Mouse (Mus musculus): ENCODE results near the gene Chchd1. TPM values are rescaled to one million over a fixed set of nuclear protein-coding genes. Genes with fewer than 3 reads are reported as not detected.

Gene Chchd1
- polyA plus RNA-seq, 1 experiment from 2014 or later: 89.3 TPM

DNA sequence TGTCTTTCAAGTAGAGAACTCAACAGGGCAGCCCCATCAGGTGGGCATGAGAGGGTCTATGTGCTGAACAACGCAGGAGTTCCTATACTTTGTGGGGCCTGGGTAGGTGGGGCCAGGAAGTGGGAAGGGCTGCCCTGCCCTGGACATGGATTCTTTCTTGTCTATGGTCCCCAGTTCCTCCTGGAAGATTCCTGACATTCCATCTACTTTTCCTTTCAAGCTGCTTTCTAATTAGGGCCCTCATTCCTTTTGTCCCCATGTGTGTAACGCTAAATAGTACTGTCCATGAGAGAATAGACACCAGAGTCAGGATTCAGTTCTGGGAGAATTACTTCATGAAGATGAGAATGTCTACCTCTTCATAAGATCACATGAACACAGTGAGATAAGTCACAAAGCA is 39.2 kb upstream of the Chchd1 start:
- Histone ChIP-seq H3K36me3 (replicated peaks) (no peaks in the 10 kb centered on the region), H3K9ac (no peak overlapping the region), H3K4me1 (replicated peaks) (peaks cover 20% of the 10 kb centered on the region), H3K27ac (replicated peaks) (no peak overlapping the region), H3K9me3 (replicated peaks) (no peaks in the 10 kb centered on the region), H3K27me3 (peaks cover 70% of the 10 kb centered on the region), H3K4me3 (replicated peaks) (no peak overlapping the region), H3K4me2 (no peak overlapping the region)
- ATAC-seq (ENCODE audit: insufficient read depth): no peak
- 42% methylated on average over 2 of the region's 2 CpGs for WGBS (ENCODE audit: insufficient replicate concordance)

DNA sequence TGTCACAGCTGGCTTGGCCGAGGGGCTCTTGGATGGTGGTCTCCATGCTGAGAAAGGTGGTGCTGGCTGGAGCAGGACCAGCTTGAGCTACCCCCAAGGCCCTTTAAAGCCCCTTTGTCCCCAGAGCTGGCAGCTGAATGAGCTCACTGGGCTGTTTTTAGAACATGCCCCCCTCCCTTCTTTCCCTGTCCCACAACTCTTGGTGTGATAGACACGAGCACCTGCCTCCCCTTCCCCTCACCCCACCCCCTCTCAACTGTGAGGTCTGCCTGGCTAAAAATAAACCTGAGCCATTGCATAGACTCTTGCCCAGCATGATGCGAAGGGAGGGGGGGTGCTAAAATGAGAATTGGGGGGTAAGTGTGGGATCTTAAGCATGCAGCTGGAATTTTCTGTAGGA is 38.4 kb upstream of the Chchd1 start:
- WGBS (ENCODE audit: insufficient replicate concordance): 24% methylated on average over 3 of the region's 3 CpGs
- H3K9ac ChIP-seq: no peak overlapping the region
- H3K4me2 ChIP-seq: no peak overlapping the region
- H3K9me3 ChIP-seq (replicated peaks): no peaks in the 10 kb centered on the region
- no peaks in the 10 kb centered on the region for H3K36me3 ChIP-seq (replicated peaks)
- no peak overlapping the region for H3K4me3 ChIP-seq (replicated peaks)
- no peak overlapping the region for H3K27ac ChIP-seq (replicated peaks)
- peaks cover 20% of the 10 kb centered on the region for H3K4me1 ChIP-seq (replicated peaks)
- peaks cover 78% of the 10 kb centered on the region for H3K27me3 ChIP-seq
- no peak for ATAC-seq (ENCODE audit: insufficient read depth)

DNA sequence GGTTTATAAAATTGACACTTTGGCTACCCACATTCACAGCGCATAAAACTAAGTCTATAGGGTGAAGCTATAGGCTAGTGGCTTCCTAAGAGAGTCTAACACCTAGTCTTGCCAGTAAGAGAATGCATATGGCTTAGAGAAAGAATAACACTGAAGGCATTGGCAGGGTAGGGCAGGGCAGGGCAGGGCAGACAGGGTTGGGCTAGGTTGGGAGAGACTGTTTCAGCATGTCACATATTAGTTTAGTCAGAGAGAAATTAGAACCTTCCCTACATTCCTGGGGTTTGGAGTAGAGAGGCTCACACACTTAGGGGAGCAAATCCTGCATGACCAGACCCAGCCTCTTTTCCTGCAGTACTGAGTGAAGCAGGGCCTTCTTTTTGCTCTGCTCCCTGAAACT is 35.3 kb upstream of the Chchd1 start:
- WGBS (ENCODE audit: insufficient replicate concordance): 51% methylated on average over 1 of the region's 1 CpGs
- H3K27me3 ChIP-seq: peaks cover 76% of the 10 kb centered on the region
- H3K27ac ChIP-seq (replicated peaks): no peak overlapping the region

DNA sequence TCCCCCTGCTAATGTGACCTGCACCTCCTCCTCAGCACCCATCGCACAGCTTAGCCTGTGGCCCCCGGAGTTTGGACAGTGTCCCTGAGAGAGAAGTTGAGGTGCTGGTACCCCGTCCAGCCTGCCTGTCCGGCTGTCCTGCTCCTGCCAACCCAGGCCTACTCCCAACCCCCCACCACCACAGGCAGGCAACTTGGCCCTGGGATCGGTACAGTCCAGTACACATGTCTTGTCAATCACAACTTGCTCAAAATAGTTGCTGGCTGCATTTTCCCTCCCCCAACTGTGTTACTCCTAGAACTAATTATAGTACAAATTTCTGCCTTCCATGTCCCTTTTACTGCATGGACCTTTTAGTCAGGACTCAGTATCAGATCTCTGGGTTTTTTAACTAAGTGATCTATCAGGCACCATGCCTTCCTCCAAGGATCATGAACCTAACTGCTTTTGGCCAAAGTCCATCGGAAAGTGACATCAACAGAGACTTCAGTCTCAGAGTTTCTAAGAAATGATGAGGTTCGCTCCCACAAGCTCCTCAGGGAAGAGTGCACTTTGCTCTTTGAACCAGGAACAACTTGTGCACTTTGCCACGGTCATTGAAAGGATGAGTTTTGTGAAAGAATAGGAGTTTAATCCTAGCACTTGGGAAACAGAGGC is 34.5 kb upstream of the Chchd1 start, which contains the start of gene Synpo2l:
TSS of gene Synpo2l (minus strand) at position 201 of the 657 bp plus-strand sequence.
- no peaks in the 10 kb centered on the region for H3K36me3 ChIP-seq (replicated peaks)
- H3K27me3 ChIP-seq: peaks cover 68% of the 10 kb centered on the region
- H3K4me1 ChIP-seq (replicated peaks): peaks cover 3% of the 10 kb centered on the region; the same call in 1 of the 2 replicates
- 58% methylated on average over 8 of the region's 8 CpGs for WGBS (ENCODE audit: insufficient replicate concordance)
- no peak for ATAC-seq (ENCODE audit: insufficient read depth)
- no peak within 1 kb of the TSS for H3K4me3 ChIP-seq (replicated peaks)
- no peaks in the 10 kb centered on the region for H3K9me3 ChIP-seq (replicated peaks)
- H3K9ac ChIP-seq: no peak within 1 kb of the TSS
- H3K27ac ChIP-seq (replicated peaks): no peak within 1 kb of the TSS
- no peak within 1 kb of the TSS for H3K4me2 ChIP-seq

More for the DNA sequence above, 35.3 kb upstream of the Chchd1 start:
- Histone ChIP-seq H3K4me2 (no peak overlapping the region), H3K9ac (no peak overlapping the region), H3K36me3 (replicated peaks) (no peaks in the 10 kb centered on the region), H3K9me3 (replicated peaks) (no peaks in the 10 kb centered on the region), H3K4me3 (replicated peaks) (no peak overlapping the region), H3K4me1 (replicated peaks) (no peaks in the 10 kb centered on the region; the same call in 1 of the 2 replicates)
- ATAC-seq (ENCODE audit: insufficient read depth): no peak

DNA sequence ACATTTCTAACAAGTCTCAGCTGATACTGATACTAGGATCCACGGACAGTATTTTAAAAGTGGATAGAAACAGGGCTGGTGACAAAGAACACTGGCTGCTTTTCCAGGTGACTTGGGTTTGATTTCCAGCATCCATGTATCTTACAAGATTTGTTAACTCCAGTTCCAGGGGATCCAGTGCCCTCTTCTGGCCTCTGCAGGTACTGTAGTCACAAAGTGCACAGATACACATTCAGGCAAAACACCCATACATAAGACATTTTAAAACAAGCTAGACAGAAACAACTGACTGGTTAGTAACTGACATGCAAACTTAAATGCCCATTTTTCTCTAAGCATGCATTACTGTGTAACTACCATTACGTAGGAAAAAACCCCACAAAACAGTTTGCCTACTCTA is 29.8 kb upstream of the Chchd1 start:
- H3K4me3 ChIP-seq (replicated peaks): no peak overlapping the region
- H3K27me3 ChIP-seq: peaks cover 27% of the 10 kb centered on the region
- H3K36me3 ChIP-seq (replicated peaks): peaks cover 23% of the 10 kb centered on the region
- no peaks in the 10 kb centered on the region for H3K9me3 ChIP-seq (replicated peaks)
- peaks cover 18% of the 10 kb centered on the region for H3K4me1 ChIP-seq (replicated peaks)
- 78% methylated on average over 2 of the region's 2 CpGs for WGBS (ENCODE audit: insufficient replicate concordance)
- H3K4me2 ChIP-seq: peak overlapping the region; percentile 86; the same call in 1 of the 2 replicates
- 0 out of 2 replicates have a peak overlapping the region, but pooled peaks have one; percentile 31 for H3K27ac ChIP-seq (replicated peaks)
- H3K9ac ChIP-seq: no peak overlapping the region
- ATAC-seq (ENCODE audit: insufficient read depth): no peak

DNA sequence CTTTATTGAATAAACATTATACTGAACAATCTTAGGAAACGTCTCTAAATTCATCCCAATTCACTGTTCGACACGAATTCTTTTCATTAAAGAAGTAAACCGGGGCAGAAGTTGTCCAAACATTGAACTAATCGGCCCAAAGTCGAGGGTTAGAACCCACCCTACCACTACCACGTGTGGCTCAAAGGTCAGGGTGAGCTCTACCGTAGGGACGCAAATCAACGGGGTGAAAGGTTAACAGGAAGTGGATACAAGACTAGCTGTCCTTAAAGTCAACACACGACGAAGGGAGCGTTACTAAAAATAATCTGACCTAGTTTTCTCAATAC is 29.1 kb upstream of the Chchd1 start:
- Histone ChIP-seq H3K4me1 (replicated peaks) (peaks cover 22% of the 10 kb centered on the region), H3K9ac (peak overlapping the region; percentile 7; the same call in 1 of the 2 replicates), H3K4me2 (peak overlapping the region; percentile 86), H3K9me3 (replicated peaks) (no peaks in the 10 kb centered on the region), H3K4me3 (replicated peaks) (peak overlapping the region; percentile 97), H3K27me3 (peaks cover 20% of the 10 kb centered on the region), H3K27ac (replicated peaks) (peak overlapping the region; percentile 91), H3K36me3 (replicated peaks) (peaks cover 30% of the 10 kb centered on the region)
- peak; percentile 64 for ATAC-seq (ENCODE audit: insufficient read depth)
- 8% methylated on average over 13 of the region's 13 CpGs for WGBS (ENCODE audit: insufficient replicate concordance)

DNA sequence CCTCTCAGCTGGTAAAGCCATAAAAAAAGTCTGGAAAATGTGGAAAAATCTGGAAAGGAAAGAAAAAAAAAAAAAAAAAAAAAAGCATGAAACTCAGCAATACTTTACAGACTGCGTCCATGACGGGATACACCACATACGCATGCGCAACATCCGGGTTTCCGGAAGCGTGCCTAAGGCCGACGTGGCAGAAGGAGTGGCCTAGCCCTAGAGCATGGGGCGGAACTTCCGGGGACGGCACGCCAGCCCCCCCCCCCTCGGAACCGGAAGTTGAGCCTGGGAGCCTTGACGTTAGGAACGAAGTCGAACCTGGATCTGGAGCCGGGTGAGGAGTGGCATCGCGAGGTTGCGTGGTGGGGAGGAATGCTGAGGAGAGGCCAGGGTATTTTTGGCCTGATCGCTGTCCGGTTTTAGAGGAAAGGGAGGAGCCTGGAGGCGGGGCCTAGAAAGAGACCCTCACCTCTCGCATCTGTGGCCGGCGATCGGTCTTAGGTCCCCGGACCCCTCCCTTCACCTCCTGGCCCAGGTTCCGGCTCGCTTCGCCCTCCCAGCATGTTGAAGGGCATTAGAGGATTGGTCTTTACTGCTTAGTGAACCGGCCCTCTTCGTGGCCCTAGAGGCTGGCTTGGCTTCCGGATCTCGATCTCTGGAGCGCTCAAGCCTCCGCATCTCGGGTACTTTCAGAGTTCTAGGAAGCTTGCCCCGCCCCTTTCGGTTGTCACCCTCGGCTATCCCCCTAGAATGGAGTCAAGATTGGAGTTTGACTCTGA is 28.6 kb upstream of the Chchd1 start, which contains the start of gene Sec24c:
TSS of gene Sec24c (plus strand) at position 245 of the 770 bp plus-strand sequence.
- Histone ChIP-seq H3K4me3 (replicated peaks) (peak within 1 kb of the TSS; percentile 97), H3K4me1 (replicated peaks) (peaks cover 22% of the 10 kb centered on the region), H3K27me3 (peaks cover 14% of the 10 kb centered on the region), H3K9ac (peak within 1 kb of the TSS; percentile 88), H3K4me2 (peak within 1 kb of the TSS; percentile 86), H3K9me3 (replicated peaks) (no peaks in the 10 kb centered on the region), H3K36me3 (replicated peaks) (peaks cover 35% of the 10 kb centered on the region), H3K27ac (replicated peaks) (peak within 1 kb of the TSS; percentile 91)
- ATAC-seq (ENCODE audit: insufficient read depth): peak; percentile 93
- under 1% methylated on average over 43 of the region's 43 CpGs for WGBS (ENCODE audit: insufficient replicate concordance)

DNA sequence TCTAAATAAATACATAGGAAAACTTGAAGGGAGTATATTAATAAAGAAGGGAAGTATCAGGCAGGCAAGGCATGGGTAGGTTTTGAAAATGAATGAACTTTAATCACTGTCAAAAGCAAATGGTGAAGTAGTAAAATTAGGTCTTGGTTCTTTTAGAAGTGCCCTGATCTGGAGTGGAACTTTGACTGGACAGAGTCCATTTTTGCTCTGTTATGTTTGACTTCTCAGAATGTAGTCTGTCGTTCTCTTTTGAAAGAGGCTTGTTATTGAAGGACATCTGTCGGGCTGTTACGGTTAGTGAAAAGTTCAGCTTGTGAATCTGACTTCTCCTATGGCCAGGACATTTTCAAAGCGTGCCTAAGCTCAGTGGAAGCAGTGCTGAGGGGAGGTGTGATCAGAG is 24.9 kb upstream of the Chchd1 start:
- Histone ChIP-seq H3K36me3 (replicated peaks) (peaks cover 72% of the 10 kb centered on the region), H3K4me1 (replicated peaks) (peaks cover 30% of the 10 kb centered on the region), H3K4me3 (replicated peaks) (no peak overlapping the region), H3K27me3 (no peaks in the 10 kb centered on the region), H3K27ac (replicated peaks) (no peak overlapping the region), H3K9ac (no peak overlapping the region), H3K4me2 (no peak overlapping the region), H3K9me3 (replicated peaks) (no peaks in the 10 kb centered on the region)
- WGBS (ENCODE audit: insufficient replicate concordance): 85% methylated on average over 4 of the region's 4 CpGs
- no peak for ATAC-seq (ENCODE audit: insufficient read depth)

DNA sequence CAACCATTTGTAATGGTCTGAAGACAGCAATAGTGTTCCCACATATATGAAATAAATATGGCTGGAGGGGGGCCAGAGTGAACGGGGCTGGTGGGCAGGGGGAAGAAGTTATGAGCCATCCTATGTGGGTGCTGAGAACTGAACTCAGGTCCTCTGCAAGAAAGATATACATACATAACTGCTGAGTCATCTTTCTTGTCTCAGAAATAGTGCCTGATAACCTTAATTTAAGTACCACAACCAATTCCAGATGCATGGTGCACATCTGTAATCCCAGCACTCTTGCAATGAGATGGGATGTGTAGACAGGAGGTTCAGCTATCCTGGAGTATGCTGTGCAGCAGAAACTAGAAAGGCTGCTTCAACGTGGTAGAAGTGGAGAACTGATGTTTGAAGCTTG is 21.1 kb upstream of the Chchd1 start:
- peaks cover 100% of the 10 kb centered on the region for H3K36me3 ChIP-seq (replicated peaks)
- no peaks in the 10 kb centered on the region for H3K9me3 ChIP-seq (replicated peaks)
- H3K4me1 ChIP-seq (replicated peaks): peaks cover 12% of the 10 kb centered on the region; the same call in 1 of the 2 replicates
- H3K4me3 ChIP-seq (replicated peaks): no peak overlapping the region
- WGBS (ENCODE audit: insufficient replicate concordance): 88% methylated on average over 2 of the region's 2 CpGs
- H3K27me3 ChIP-seq: no peaks in the 10 kb centered on the region
- H3K27ac ChIP-seq (replicated peaks): no peak overlapping the region
- H3K4me2 ChIP-seq: no peak overlapping the region
- ATAC-seq (ENCODE audit: insufficient read depth): no peak
- H3K9ac ChIP-seq: no peak overlapping the region

DNA sequence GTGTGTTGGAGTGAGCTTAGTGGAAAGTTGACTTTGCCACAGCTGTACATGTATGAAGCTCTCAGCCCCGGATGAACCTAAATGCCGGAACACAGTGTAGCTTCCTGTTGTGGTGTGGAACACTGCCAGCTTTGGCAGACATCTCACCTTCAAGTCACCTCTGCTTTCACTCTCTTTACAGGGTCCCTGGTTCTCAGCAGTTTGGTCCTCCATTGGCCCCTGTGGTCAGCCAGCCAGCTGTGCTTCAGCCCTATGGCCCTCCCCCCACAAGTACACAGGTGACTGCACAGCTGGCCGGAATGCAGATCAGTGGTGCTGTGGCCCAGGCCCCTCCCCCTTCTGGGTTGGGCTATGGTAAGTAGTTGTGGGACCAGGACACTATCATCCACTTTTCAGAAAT is 20.3 kb upstream of the Chchd1 start:
- 56% methylated on average over 3 of the region's 3 CpGs for WGBS (ENCODE audit: insufficient replicate concordance)
- H3K36me3 ChIP-seq (replicated peaks): peaks cover 100% of the 10 kb centered on the region
- H3K27me3 ChIP-seq: no peaks in the 10 kb centered on the region
- H3K9ac ChIP-seq: no peak overlapping the region
- no peak for ATAC-seq (ENCODE audit: insufficient read depth)
- H3K4me1 ChIP-seq (replicated peaks): peaks cover 12% of the 10 kb centered on the region; the same call in 1 of the 2 replicates
- H3K4me2 ChIP-seq: no peak overlapping the region
- H3K4me3 ChIP-seq (replicated peaks): no peak overlapping the region
- no peak overlapping the region for H3K27ac ChIP-seq (replicated peaks)
- no peaks in the 10 kb centered on the region for H3K9me3 ChIP-seq (replicated peaks)

DNA sequence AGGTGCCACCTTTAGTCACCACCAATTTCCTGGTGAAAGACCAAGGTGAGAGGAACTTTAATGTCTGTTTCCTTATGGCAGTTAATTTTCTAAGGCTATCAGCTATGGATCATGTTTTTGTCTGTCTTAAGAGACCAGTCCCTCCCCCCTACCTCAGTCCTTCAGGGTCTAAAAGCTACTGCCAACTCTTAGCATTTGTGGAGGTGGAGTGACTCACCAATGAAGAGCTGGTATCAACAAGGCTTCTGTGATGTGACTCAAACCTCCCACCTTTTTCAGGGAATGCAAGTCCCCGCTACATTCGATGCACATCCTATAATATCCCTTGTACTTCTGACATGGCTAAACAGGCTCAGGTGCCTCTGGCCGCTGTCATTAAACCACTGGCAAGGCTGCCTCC is 16.2 kb upstream of the Chchd1 start:
- H3K9me3 ChIP-seq (replicated peaks): no peaks in the 10 kb centered on the region
- 81% methylated on average over 3 of the region's 3 CpGs for WGBS (ENCODE audit: insufficient replicate concordance)

More for the DNA sequence above, 16.2 kb upstream of the Chchd1 start:
- ATAC-seq (ENCODE audit: insufficient read depth): no peak
- no peak overlapping the region for H3K4me3 ChIP-seq (replicated peaks)
- H3K36me3 ChIP-seq (replicated peaks): peaks cover 98% of the 10 kb centered on the region
- no peak overlapping the region for H3K9ac ChIP-seq
- H3K27ac ChIP-seq (replicated peaks): no peak overlapping the region
- no peaks in the 10 kb centered on the region for H3K27me3 ChIP-seq
- peaks cover 7% of the 10 kb centered on the region; the same call in 1 of the 2 replicates for H3K4me1 ChIP-seq (replicated peaks)
- H3K4me2 ChIP-seq: no peak overlapping the region

All from liver, embryonic 15.5 days (tissue).